Mouse (Mus musculus): ENCODE data around the gene Usp39. TPM values are rescaled to one million over a fixed set of nuclear protein-coding genes. Genes with fewer than 3 reads are reported as not detected.

The Usp39 gene
- polyA plus RNA-seq (2015; fragmentation: Nextera tagmentation; extraction: Ambion mirVana): 20.1 and 21.0 TPM in 2 replicates

GRCm38 (mm10) chr6:72345074-72345567, at the start of gene Usp39:
Usp39 (minus strand) TSS chr6:72345184.
- no peaks in the 10 kb centered on the region; the same call in 1 of the 2 replicates for H3K4me1 ChIP-seq (replicated peaks; ENCODE audit: control insufficient read depth, insufficient read depth)
- peaks cover under 1% of the 10 kb centered on the region; the same call in 1 of the 2 replicates for H3K36me3 ChIP-seq (ENCODE audit: control insufficient read depth, insufficient read depth, low read length)
- H3K4me3 ChIP-seq (ENCODE audit: low read depth, low read length): peak within 1 kb of the TSS; percentile 79
- H3K27ac ChIP-seq (replicated peaks): peak within 1 kb of the TSS; percentile 65; the same call in 1 of the 2 replicates
- ATAC-seq (ENCODE audit: low FRiP score, low TSS enrichment) (peak; percentile 87), DNase-seq (ENCODE audit: low spot score) (peak; percentile 91)
- no peak for TF ChIP-seq EP300 (optimal IDR thresholded peaks at IDR 0.05)
- peak; percentile 39 for TF ChIP-seq CTCF (IDR thresholded peaks at IDR 0.05; ENCODE audit: low read depth)
- H3K27me3 ChIP-seq (ENCODE audit: control insufficient read depth, insufficient read depth, low read length): no peaks in the 10 kb centered on the region
- H3K4me2 ChIP-seq (replicated peaks; ENCODE audit: low read depth): peak within 1 kb of the TSS; percentile 91
- H3K9ac ChIP-seq (ENCODE audit: low read length): peak within 1 kb of the TSS; percentile 92
- 1% methylated on average over 30 of the region's 30 CpGs for WGBS
- no peaks in the 10 kb centered on the region for H3K9me3 ChIP-seq (ENCODE audit: control insufficient read depth, low read length)

- no peak overlapping the region for H3K9ac ChIP-seq (ENCODE audit: low read length)
- H3K27ac ChIP-seq (replicated peaks): no peak overlapping the region
- peaks cover 9% of the 10 kb centered on the region; the same call in 1 of the 2 replicates for H3K4me1 ChIP-seq (replicated peaks; ENCODE audit: control insufficient read depth, insufficient read depth)
- H3K27me3 ChIP-seq (ENCODE audit: control insufficient read depth, insufficient read depth, low read length): no peaks in the 10 kb centered on the region
- no peaks in the 10 kb centered on the region for H3K9me3 ChIP-seq (ENCODE audit: control insufficient read depth, low read length)
- no peak overlapping the region for H3K4me3 ChIP-seq (ENCODE audit: low read depth, low read length)
- no peak overlapping the region for H3K4me2 ChIP-seq (replicated peaks; ENCODE audit: low read depth)
- TF ChIP-seq CTCF (IDR thresholded peaks at IDR 0.05; ENCODE audit: low read depth) (peak; percentile 16; the same call in 1 of the 2 replicates), EP300 (optimal IDR thresholded peaks at IDR 0.05) (no peak)
- 92% methylated on average over 5 of the region's 5 CpGs for WGBS
- H3K36me3 ChIP-seq (ENCODE audit: control insufficient read depth, insufficient read depth, low read length): no peaks in the 10 kb centered on the region
- DNase-seq (ENCODE audit: low spot score) (no peak), ATAC-seq (ENCODE audit: low FRiP score, low TSS enrichment) (no peak)
Measured at GRCm38 (mm10) chr6:72392341-72392740, 47.4 kb upstream of the Usp39 start.

DNA sequence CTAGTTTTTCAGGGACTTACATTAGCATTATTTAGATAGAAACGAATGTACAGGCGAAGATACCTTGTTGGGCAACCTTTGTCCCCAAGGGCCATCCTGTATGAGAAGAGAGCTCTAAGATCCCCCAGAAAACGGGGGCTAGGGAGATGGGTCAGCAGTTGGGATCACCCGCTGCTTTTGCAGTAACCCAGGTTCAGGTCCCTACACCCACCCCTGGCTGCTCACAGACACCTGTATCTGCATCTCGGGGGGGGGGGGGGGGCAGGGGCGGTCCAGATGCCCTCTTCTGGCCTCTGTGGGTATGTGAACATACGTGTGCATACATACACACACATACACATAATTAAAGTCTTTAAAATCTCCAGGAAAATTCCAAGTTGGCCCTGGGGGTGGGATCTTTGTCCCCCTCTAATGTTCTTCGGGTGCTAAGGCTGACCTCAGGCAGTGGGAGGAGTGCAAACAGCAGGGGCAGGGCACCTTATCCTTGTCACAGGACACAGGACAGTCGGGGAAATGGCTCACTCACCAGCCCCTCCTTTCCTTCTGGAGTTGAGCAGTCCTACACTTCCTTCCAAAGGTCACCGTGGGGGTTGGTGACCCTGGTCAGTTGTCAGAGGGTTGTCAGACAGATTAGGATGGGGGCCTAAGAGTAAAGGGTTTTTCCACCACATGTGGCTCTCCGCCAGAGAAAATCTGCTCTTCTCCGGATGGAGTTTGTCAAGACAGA, 46.0 kb upstream of the Usp39 start:
- Histone ChIP-seq H3K36me3 (ENCODE audit: control insufficient read depth, insufficient read depth, low read length) (0 out of 2 replicates have a peak, but pooled peaks cover 2% of the 10 kb centered on the region), H3K9ac (ENCODE audit: low read length) (peak overlapping the region; percentile 80), H3K4me3 (ENCODE audit: low read depth, low read length) (peak overlapping the region; percentile 63), H3K27ac (replicated peaks) (peak overlapping the region; percentile 99), H3K27me3 (ENCODE audit: control insufficient read depth, insufficient read depth, low read length) (no peaks in the 10 kb centered on the region), H3K4me1 (replicated peaks; ENCODE audit: control insufficient read depth, insufficient read depth) (peaks cover 9% of the 10 kb centered on the region; the same call in 1 of the 2 replicates), H3K4me2 (replicated peaks; ENCODE audit: low read depth) (peak overlapping the region; percentile 69), H3K9me3 (ENCODE audit: control insufficient read depth, low read length) (no peaks in the 10 kb centered on the region)
- ATAC-seq (ENCODE audit: low FRiP score, low TSS enrichment) (peak; percentile 54), DNase-seq (ENCODE audit: low spot score) (peak; percentile 49)
- WGBS: 12% methylated on average over 12 of the region's 12 CpGs
- TF ChIP-seq EP300 (optimal IDR thresholded peaks at IDR 0.05): no peak
- no peak; the same call in none of the 2 replicates for TF ChIP-seq CTCF (IDR thresholded peaks at IDR 0.05; ENCODE audit: low read depth)

- H3K27ac ChIP-seq (replicated peaks): peak within 1 kb of the TSS; percentile 99
- peak within 1 kb of the TSS; percentile 63 for H3K4me3 ChIP-seq (ENCODE audit: low read depth, low read length)
- H3K27me3 ChIP-seq (ENCODE audit: control insufficient read depth, insufficient read depth, low read length): no peaks in the 10 kb centered on the region
- no peak for TF ChIP-seq EP300 (optimal IDR thresholded peaks at IDR 0.05)
- peak; percentile 65 for TF ChIP-seq CTCF (IDR thresholded peaks at IDR 0.05; ENCODE audit: low read depth)
- WGBS: under 1% methylated on average over 26 of the region's 33 CpGs
- peak within 1 kb of the TSS; percentile 69 for H3K4me2 ChIP-seq (replicated peaks; ENCODE audit: low read depth)
- H3K9me3 ChIP-seq (ENCODE audit: control insufficient read depth, low read length): no peaks in the 10 kb centered on the region
- H3K4me1 ChIP-seq (replicated peaks; ENCODE audit: control insufficient read depth, insufficient read depth): peaks cover 9% of the 10 kb centered on the region; the same call in 1 of the 2 replicates
- peaks cover 4% of the 10 kb centered on the region; the same call in 1 of the 2 replicates for H3K36me3 ChIP-seq (ENCODE audit: control insufficient read depth, insufficient read depth, low read length)
- peak; percentile 91 for ATAC-seq (ENCODE audit: low FRiP score, low TSS enrichment)
- DNase-seq (ENCODE audit: low spot score): peak; percentile 91
- peak within 1 kb of the TSS; percentile 80 for H3K9ac ChIP-seq (ENCODE audit: low read length)
Measured at GRCm38 (mm10) chr6:72389941-72390771, 45.2 kb upstream of the Usp39 start, which contains the start of gene Vamp8. Vamp8 (minus strand) TSS chr6:72390703.

- Histone ChIP-seq H3K4me2 (replicated peaks; ENCODE audit: low read depth) (peak overlapping the region; percentile 69), H3K4me1 (replicated peaks; ENCODE audit: control insufficient read depth, insufficient read depth) (peaks cover 9% of the 10 kb centered on the region; the same call in 1 of the 2 replicates), H3K9ac (ENCODE audit: low read length) (peak overlapping the region; percentile 80), H3K27me3 (ENCODE audit: control insufficient read depth, insufficient read depth, low read length) (no peaks in the 10 kb centered on the region), H3K9me3 (ENCODE audit: control insufficient read depth, low read length) (no peaks in the 10 kb centered on the region), H3K27ac (replicated peaks) (peak overlapping the region; percentile 99), H3K36me3 (ENCODE audit: control insufficient read depth, insufficient read depth, low read length) (peaks cover 6% of the 10 kb centered on the region; the same call in 1 of the 2 replicates), H3K4me3 (ENCODE audit: low read depth, low read length) (peak overlapping the region; percentile 63)
- TF ChIP-seq EP300 (optimal IDR thresholded peaks at IDR 0.05) (no peak), CTCF (IDR thresholded peaks at IDR 0.05; ENCODE audit: low read depth) (no peak)
- ATAC-seq (ENCODE audit: low FRiP score, low TSS enrichment) (peak; percentile 64), DNase-seq (ENCODE audit: low spot score) (peak; percentile 66)
- 4% methylated on average over 13 of the region's 13 CpGs for WGBS
Measured at GRCm38 (mm10) chr6:72389471-72389940, 44.5 kb upstream of the Usp39 start.

All from stomach, postnatal 0 days (tissue).